Mouse (Mus musculus) lung, adult 18-20 months (tissue): Measurements from ENCODE around the gene Olfr1032.
"Not testable (repeated sequence)": the region's sequence is repeated elsewhere in the genome, so short reads cannot be mapped to it uniquely, and the experiment has no call there.

Experiments
- DNase-seq, 2 experiments: peaks; one replicate each; pipeline ENCODE4 v3.0.0; 2022; ENCODE audit warnings: mixed read lengths in 2 of 2

Gene Olfr1032

GRCm38 (mm10) chr2:86005240-86005639, at the start of gene Olfr1032:
Gene Olfr1032, plus strand, starts transcription at chr2:86005540.
- DNase-seq = no peak

- no peak for DNase-seq
Measured at GRCm38 (mm10) chr2:85973595-85973994, 31.7 kb upstream of the Olfr1032 start, which contains the start of gene Olfr1029. Gene Olfr1029, plus strand, starts transcription at chr2:85973895.

GRCm38 (mm10) chr2:85978976-85979375, 26.4 kb upstream of the Olfr1032 start, which contains the start of gene Olfr1030:
Gene Olfr1030, plus strand, starts transcription at chr2:85979276.
- no peak for DNase-seq

- no peak for DNase-seq
Measured at GRCm38 (mm10) chr2:85990004-85990403, 15.3 kb upstream of the Olfr1032 start, which contains the start of gene Olfr1031. Gene Olfr1031, plus strand, starts transcription at chr2:85990304.

DNA sequence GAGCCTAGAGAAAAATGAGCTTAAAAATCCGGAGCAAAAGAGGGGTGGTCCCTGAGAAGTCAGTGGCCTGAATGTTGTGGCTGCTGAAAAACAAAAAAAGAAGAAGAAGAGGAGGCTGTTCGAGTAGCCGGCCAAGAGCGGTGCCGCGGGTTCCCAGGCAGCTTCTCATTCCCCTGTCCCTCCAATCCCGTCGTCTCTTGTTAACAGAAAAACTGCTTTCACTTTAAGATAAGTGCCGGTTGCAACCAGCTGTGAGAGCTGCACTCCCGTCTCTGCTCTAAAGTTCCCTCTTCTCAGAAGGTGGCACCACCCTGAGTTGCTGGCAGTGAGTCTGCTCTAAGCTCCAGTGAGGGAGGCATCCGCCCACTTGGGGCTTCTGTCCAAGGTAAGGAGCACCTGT, 15.1 kb downstream of the Olfr1032 start, which contains the start of gene Olfr1033:
Olfr1033 (plus strand) TSS at position 228 of the 400 bp plus-strand sequence.
- peak in 1 of 2 experiments; percentile 2 for DNase-seq

- DNase-seq = not testable (repeated sequence)
Measured at GRCm38 (mm10) chr2:86021518-86021917, 16.2 kb downstream of the Olfr1032 start.

DNA sequence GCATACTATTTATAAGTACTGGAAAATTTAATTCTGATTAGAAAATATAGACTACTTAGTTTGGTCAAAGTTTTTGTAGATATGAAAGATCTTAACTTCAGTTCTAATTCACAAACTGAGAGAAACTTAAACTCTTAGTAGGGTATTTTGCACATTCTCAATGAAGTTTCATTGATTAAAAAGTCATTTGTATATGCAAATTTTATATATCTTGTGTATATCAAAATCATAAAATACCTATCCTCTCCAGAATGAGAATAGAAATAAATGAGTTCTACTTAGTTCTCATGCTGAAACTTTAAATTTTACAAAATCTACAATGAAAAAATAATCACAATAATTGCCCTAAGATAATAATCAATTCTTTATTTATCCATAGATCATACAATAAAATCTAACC, 40.2 kb downstream of the Olfr1032 start, which contains the start of gene Olfr1034:
Olfr1034 (plus strand) TSS at position 301 of the 400 bp plus-strand sequence.
- DNase-seq = no peak

DNA sequence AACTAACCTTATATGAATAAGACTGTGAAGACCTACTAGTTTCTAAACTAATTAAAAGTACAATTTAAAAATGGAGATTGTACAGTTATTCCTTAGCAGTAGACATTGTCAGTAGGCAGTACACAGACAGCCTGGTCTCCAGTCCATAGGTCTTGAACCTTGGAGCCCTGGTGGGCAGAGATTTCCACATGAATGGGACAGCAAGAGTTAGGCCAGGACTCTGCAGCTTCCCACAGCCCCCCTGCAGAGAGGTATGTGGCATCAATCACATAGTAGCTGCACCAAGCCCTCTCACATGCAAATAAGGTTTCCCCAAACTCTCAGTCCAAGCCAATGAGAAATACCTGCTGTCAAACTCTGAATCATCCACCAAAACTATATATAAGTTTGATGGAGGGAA, 45.4 kb downstream of the Olfr1032 start:
- DNase-seq = not testable (repeated sequence)
